Mouse (Mus musculus) c-Kit-positive CD71-positive TER-119-negative erythroid progenitor cells, embryonic 14.5 days (primary cell): ENCODE data around the gene H2-D1.
"Not testable (repeated sequence)": the region's sequence is repeated elsewhere in the genome, so short reads cannot be mapped to it uniquely, and the experiment has no call there.

Experiments
- DNase-seq: peaks from one replicate; pipeline ENCODE4 v3.0.0-alpha.2; 2013; ENCODE audit warnings: low read depth

The H2-D1 gene

DNA sequence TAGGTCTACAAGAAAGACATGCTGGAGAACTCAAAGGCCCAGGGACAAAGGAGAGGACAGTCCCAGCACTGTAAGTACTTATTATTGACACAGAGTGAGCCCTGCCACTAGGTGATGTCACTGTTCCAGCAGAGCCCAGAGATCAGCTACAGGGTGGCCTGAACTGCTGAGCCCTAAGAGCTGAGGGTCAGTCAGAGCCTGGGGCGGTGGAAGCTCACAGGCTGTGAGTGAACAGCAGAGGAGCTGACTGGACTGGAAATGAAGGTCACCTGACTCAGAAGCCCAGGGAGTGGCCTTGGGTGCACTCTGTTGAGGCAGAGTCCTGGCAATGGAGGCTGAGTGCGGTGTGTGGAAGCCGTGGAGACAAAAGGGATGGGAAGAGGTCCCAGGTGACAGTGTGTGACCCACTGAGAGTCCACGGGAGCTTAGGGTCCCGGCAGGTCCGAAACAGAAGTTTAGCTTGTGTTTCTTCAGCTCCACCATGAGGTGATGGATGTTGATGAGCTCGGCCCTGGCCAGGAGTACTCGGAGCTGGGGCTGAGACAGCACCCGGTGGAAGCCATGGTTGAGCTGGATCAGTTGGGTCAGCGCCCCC, 41.3 kb downstream of the H2-D1 start:
- DNase-seq: no peak

DNA sequence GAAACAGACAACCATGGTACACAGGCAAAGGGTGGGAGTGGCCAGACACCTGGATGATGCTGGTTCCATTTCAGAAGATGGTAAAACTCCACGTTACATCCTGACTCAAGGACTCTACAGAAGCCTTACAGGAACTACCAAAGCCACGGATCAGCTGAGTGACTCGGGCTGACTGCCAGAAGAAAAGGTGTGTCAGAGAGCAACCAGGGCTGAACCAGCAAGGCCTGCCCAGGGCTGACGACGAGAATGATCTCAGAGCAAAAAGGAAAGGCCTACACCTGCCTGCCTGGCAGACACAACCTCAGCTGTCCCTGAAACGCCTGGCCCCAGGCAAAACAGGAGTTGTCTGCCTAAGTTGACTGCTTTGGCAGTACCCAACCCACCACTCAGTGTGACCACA, 41.9 kb downstream of the H2-D1 start:
- DNase-seq: no peak

DNA sequence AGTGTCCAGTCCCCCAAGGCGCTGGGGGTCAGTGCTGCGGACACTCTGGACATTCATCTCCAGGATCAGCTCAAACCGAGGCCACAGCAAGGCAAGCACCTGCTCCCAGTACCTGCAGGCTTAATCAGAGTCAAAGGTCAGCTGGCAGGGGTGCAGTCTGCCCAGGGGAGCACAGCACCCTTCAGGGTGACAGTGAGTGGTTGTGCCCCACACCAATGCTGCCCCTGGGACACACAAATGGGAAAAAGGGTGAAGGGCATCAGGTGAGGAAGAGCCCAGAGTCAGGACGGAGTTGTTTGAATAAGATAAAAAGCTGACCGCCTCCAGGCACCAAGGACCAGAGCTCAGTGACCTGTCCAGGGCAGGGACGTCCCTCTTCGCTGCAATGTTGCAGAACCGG, 42.4 kb downstream of the H2-D1 start:
- not testable (repeated sequence) for DNase-seq
